Mouse (Mus musculus) adipose tissue, adult 10 weeks (tissue): ENCODE results near the gene Gm8279. TPM values are rescaled to one million over a fixed set of nuclear protein-coding genes. Genes with fewer than 3 reads are reported as not detected.

Source experiments
- polyA plus RNA-seq: library from polyadenylated mRNA; stranded (reverse); fragments of 350-450 nt; fragmentation: Illumina TruSeq; extraction: RNeasy Lipid Tissue Mini Kit (QIAGEN cat#74804); gene quantifications from one replicate; pipeline ENCODE4 v1.2.3, GENCODE M21; 2014; ENCODE audit warnings: low read depth, low replicate concordance

Gene Gm8279
- polyA plus RNA-seq: not detected

GRCm38 (mm10) chr14:5131219-5131618 is at the start of gene Gm8279:
Gm8279 (plus strand) TSS chr14:5131519.

GRCm38 (mm10) chr14:5164235-5164634 is 32.9 kb downstream of the Gm8279 start, which contains the start of gene Gm3317:
Gm3317 (plus strand) TSS chr14:5164535.

GRCm38 (mm10) chr14:5185493-5185892 is 54.2 kb downstream of the Gm8279 start, which contains the start of gene Gm8271:
Gm8271 (plus strand) TSS chr14:5185793.

Other genes starting within 250 kb of the Gm8279 start
- not detected for gene Gm3278, start 239.1 kb upstream of the Gm8279 start, polyA plus RNA-seq
- not detected for gene Gm8297, start 147.6 kb upstream of the Gm8279 start, polyA plus RNA-seq
- not detected for gene Gm3298, start 115.6 kb upstream of the Gm8279 start, polyA plus RNA-seq
- not detected for gene 4930555G01Rik, start 80.9 kb upstream of the Gm8279 start, polyA plus RNA-seq
- gene Gm8281, start 60.5 kb upstream of the Gm8279 start, polyA plus RNA-seq: 0.53 TPM
- not detected for gene Gm3317, start 33.0 kb downstream of the Gm8279 start, polyA plus RNA-seq
- gene Gm8271, start 54.3 kb downstream of the Gm8279 start, polyA plus RNA-seq: not detected
- not detected for gene Gm3526, start 129.1 kb downstream of the Gm8279 start, polyA plus RNA-seq
- gene Gm3542, start 203.4 kb downstream of the Gm8279 start, polyA plus RNA-seq: not detected